Mouse (Mus musculus) liver, embryonic 11.5 days (tissue): ENCODE data around the gene Rab25. TPM values are rescaled to one million over a fixed set of nuclear protein-coding genes. Genes with fewer than 3 reads are reported as not detected.
"Not testable (repeated sequence)": the region's sequence is repeated elsewhere in the genome, so short reads cannot be mapped to it uniquely, and the experiment has no call there.

Experiments used
- ATAC-seq: fragments of 200-750 bp; cut with Nextera tagmentation; replicated peaks from 2 replicates; pipeline ENCODE4 v1.8.0; 2017; ENCODE audit warnings: moderate number of reproducible peaks, mild to moderate bottlenecking, moderate TSS enrichment, moderate library complexity; ENCODE audit not compliant: low FRiP score
- DNase-seq: peaks from one replicate; pipeline ENCODE4 v3.0.0-alpha.2; 2017; ENCODE audit warnings: low spot score
- H3K27ac ChIP-seq: fragments of 300-500 bp; sonication (generic); 2 replicates; pipeline ENCODE4 v1.5.1; 2014; ENCODE audit warnings: mild to moderate bottlenecking, low read depth, low read length, control low read depth
- H3K27me3 ChIP-seq: fragments of 300-500 bp; sonication (generic); replicated peaks from 2 replicates; pipeline ENCODE4 v1.6.1; 2014; ENCODE audit warnings: low read length, mixed read lengths; ENCODE audit not compliant: control insufficient read depth, insufficient read depth
- H3K36me3 ChIP-seq: fragments of 300-500 bp; sonication (generic); 2 replicates; pipeline ENCODE4 v1.6.1; 2014; ENCODE audit warnings: mild to moderate bottlenecking, low read length, moderate library complexity, mixed read lengths; ENCODE audit not compliant: control insufficient read depth, insufficient read depth
- H3K4me1 ChIP-seq: fragments of 300-500 bp; sonication (generic); replicated peaks from 2 replicates; pipeline ENCODE4 v1.6.1; 2014; ENCODE audit warnings: low read length, mixed read lengths; ENCODE audit not compliant: control insufficient read depth, insufficient read depth
- H3K4me2 ChIP-seq: fragments of 300-500 bp; sonication (generic); 2 replicates; pipeline ENCODE4 v1.6.1; 2014; ENCODE audit warnings: mild to moderate bottlenecking, control low read depth, moderate library complexity
- H3K4me3 ChIP-seq: fragments of 300-500 bp; sonication (generic); 2 replicates; pipeline ENCODE4 v1.5.1; 2014; ENCODE audit warnings: low read depth, low read length, control low read depth
- H3K9ac ChIP-seq: fragments of 300-500 bp; sonication (generic); 2 replicates; pipeline ENCODE4 v1.6.1; 2014; ENCODE audit warnings: low read depth, low read length, control low read depth
- H3K9me3 ChIP-seq: fragments of 300-500 bp; sonication (generic); 2 replicates; pipeline ENCODE4 v1.6.1; 2016; ENCODE audit warnings: low read length, inconsistent platforms, mixed read lengths; ENCODE audit not compliant: control insufficient read depth
- WGBS: fragments of 180-500 bp; shearing (Covaris S2); extraction: QIAGEN DNeasy Blood & Tissue Kit; methylation state at CpG from one replicate; pipeline ENCODE4 v1.1.7; 2014; 5-methylcytosine and 5-hydroxymethylcytosine counted together
- polyA plus RNA-seq: library from polyadenylated mRNA; unstranded; fragments of >200 nt; fragmentation: Nextera tagmentation; extraction: Ambion mirVana; gene quantifications from 2 replicates; pipeline ENCODE4 v1.2.1, GENCODE M21; 2014

Gene Rab25
- polyA plus RNA-seq, 1 experiment from 2014 or later, result 1.2 TPM

- H3K4me1 ChIP-seq, result no peaks in the 10 kb centered on the region
- H3K27ac ChIP-seq, result no peak overlapping the region
- WGBS, result 89% methylated on average over 6 of the region's 6 CpGs
- no peak overlapping the region for H3K4me3 ChIP-seq
- ATAC-seq, result no peak
- DNase-seq, result no peak
- no peak overlapping the region for H3K9ac ChIP-seq
- H3K9me3 ChIP-seq, result no peaks in the 10 kb centered on the region
- peaks cover 54% of the 10 kb centered on the region for H3K36me3 ChIP-seq
- no peak overlapping the region for H3K4me2 ChIP-seq
- H3K27me3 ChIP-seq, result no peaks in the 10 kb centered on the region
Observed at GRCm38 (mm10) chr3:88585769-88586168, 37.7 kb upstream of the Rab25 start.

GRCm38 (mm10) chr3:88579454-88580117 is 31.5 kb upstream of the Rab25 start:
- Histone ChIP-seq H3K36me3 (peaks cover 26% of the 10 kb centered on the region), H3K9ac (peak overlapping the region; percentile 95), H3K4me3 (peak overlapping the region; percentile 94), H3K9me3 (no peaks in the 10 kb centered on the region), H3K27ac (peak overlapping the region; percentile 73), H3K27me3 (no peaks in the 10 kb centered on the region), H3K4me1 (peaks cover 5% of the 10 kb centered on the region; the same call in 1 of the 2 replicates), H3K4me2 (peak overlapping the region; percentile 90)
- ATAC-seq, result peak; percentile 88
- WGBS, result under 1% methylated on average over 34 of the region's 34 CpGs
- DNase-seq, result peak; percentile 81

- Histone ChIP-seq H3K27me3 (no peaks in the 10 kb centered on the region), H3K9ac (peak overlapping the region; percentile 95), H3K27ac (no peak overlapping the region), H3K36me3 (peaks cover 23% of the 10 kb centered on the region), H3K4me2 (peak overlapping the region; percentile 90), H3K9me3 (no peaks in the 10 kb centered on the region), H3K4me3 (peak overlapping the region; percentile 94), H3K4me1 (peaks cover 5% of the 10 kb centered on the region; the same call in 1 of the 2 replicates)
- DNase-seq (no peak), ATAC-seq (no peak)
- 40% methylated on average over 8 of the region's 8 CpGs for WGBS
Observed at GRCm38 (mm10) chr3:88578498-88579424, 30.7 kb upstream of the Rab25 start.

GRCm38 (mm10) chr3:88577846-88578245 is 29.7 kb upstream of the Rab25 start:
- not testable (repeated sequence) for H3K27ac ChIP-seq, DNase-seq, H3K9me3 ChIP-seq, H3K27me3 ChIP-seq, H3K4me1 ChIP-seq, H3K4me2 ChIP-seq, H3K9ac ChIP-seq, ATAC-seq, H3K4me3 ChIP-seq
- H3K36me3 ChIP-seq, result peaks cover 14% of the 10 kb centered on the region
- 82% methylated on average over 5 of the region's 5 CpGs for WGBS

- Histone ChIP-seq H3K4me2 (no peak within 1 kb of the TSS), H3K4me1 (peaks cover 5% of the 10 kb centered on the region; the same call in 1 of the 2 replicates), H3K27me3 (no peaks in the 10 kb centered on the region), H3K36me3 (no peaks in the 10 kb centered on the region), H3K9ac (no peak within 1 kb of the TSS), H3K9me3 (no peaks in the 10 kb centered on the region), H3K27ac (no peak within 1 kb of the TSS), H3K4me3 (no peak within 1 kb of the TSS)
- ATAC-seq (no peak), DNase-seq (no peak)
- WGBS, result 77% methylated on average over 3 of the region's 3 CpGs
Observed at GRCm38 (mm10) chr3:88575540-88575939, 27.4 kb upstream of the Rab25 start, which contains the start of gene Ssr2. Gene Ssr2, plus strand, starts transcription at chr3:88575876.

- no peak for DNase-seq
- Histone ChIP-seq H3K9ac (no peak overlapping the region), H3K36me3 (peaks cover 6% of the 10 kb centered on the region), H3K4me3 (no peak overlapping the region), H3K4me2 (no peak overlapping the region), H3K27me3 (no peaks in the 10 kb centered on the region), H3K27ac (no peak overlapping the region), H3K4me1 (0 out of 2 replicates have a peak, but pooled peaks cover 2% of the 10 kb centered on the region), H3K9me3 (no peaks in the 10 kb centered on the region)
- no peak for ATAC-seq
- WGBS, result 79% methylated on average over 2 of the region's 2 CpGs
Observed at GRCm38 (mm10) chr3:88573810-88574209, 25.7 kb upstream of the Rab25 start.

- Histone ChIP-seq H3K27ac (no peak overlapping the region), H3K9ac (no peak overlapping the region), H3K4me3 (no peak overlapping the region), H3K4me1 (no peaks in the 10 kb centered on the region), H3K36me3 (peaks cover 16% of the 10 kb centered on the region), H3K9me3 (no peaks in the 10 kb centered on the region), H3K27me3 (no peaks in the 10 kb centered on the region), H3K4me2 (no peak overlapping the region)
- 68% methylated on average over 2 of the region's 2 CpGs for WGBS
- no peak for DNase-seq
- ATAC-seq, result no peak
Observed at GRCm38 (mm10) chr3:88572835-88573234, 24.7 kb upstream of the Rab25 start.

- Histone ChIP-seq H3K36me3 (peaks cover 23% of the 10 kb centered on the region), H3K4me2 (no peak overlapping the region), H3K9ac (no peak overlapping the region), H3K27me3 (no peaks in the 10 kb centered on the region), H3K4me3 (no peak overlapping the region), H3K4me1 (no peaks in the 10 kb centered on the region), H3K27ac (no peak overlapping the region), H3K9me3 (no peaks in the 10 kb centered on the region)
- ATAC-seq (no peak), DNase-seq (no peak)
- WGBS, result 91% methylated on average over 1 of the region's 1 CpGs
Observed at GRCm38 (mm10) chr3:88571856-88572255, 23.8 kb upstream of the Rab25 start.
